Mouse (Mus musculus) kidney, postnatal 0 days (tissue): ENCODE results near the gene Pih1d1. TPM values are rescaled to one million over a fixed set of nuclear protein-coding genes. Genes with fewer than 3 reads are reported as not detected.

Experiments
- ATAC-seq: fragments of 200-750 bp; cut with Nextera tagmentation; replicated peaks from 2 replicates; pipeline ENCODE4 v1.8.0; 2017; ENCODE audit warnings: low read depth, moderate number of reproducible peaks, moderate TSS enrichment, moderate library complexity; ENCODE audit not compliant: low FRiP score
- DNase-seq: peaks from one replicate; pipeline ENCODE4 v3.0.0-alpha.2; 2016; ENCODE audit warnings: low spot score
- H3K27ac ChIP-seq: fragments of 300-500 bp; sonication (generic); 2 replicates; pipeline ENCODE4 v1.5.1; 2014; ENCODE audit warnings: mild to moderate bottlenecking
- H3K27me3 ChIP-seq: fragments of 300-500 bp; sonication (generic); 2 replicates; pipeline ENCODE4 v1.6.1; 2014; ENCODE audit warnings: low read length, mixed read lengths; ENCODE audit not compliant: insufficient read depth
- H3K36me3 ChIP-seq: fragments of 300-500 bp; sonication (generic); 2 replicates; pipeline ENCODE4 v1.6.1; 2014; ENCODE audit warnings: low read length, mixed read lengths; ENCODE audit not compliant: insufficient read depth
- H3K4me1 ChIP-seq: fragments of 300-500 bp; sonication (generic); replicated peaks from 2 replicates; pipeline ENCODE4 v1.6.1; 2014; ENCODE audit warnings: antibody characterized with exemption, low read length, mixed read lengths; ENCODE audit not compliant: insufficient read depth
- H3K4me2 ChIP-seq: fragments of 300-500 bp; sonication (generic); 2 replicates; pipeline ENCODE4 v1.6.1; 2014; ENCODE audit warnings: mild to moderate bottlenecking, low read length, moderate library complexity, mixed read lengths
- H3K4me3 ChIP-seq: fragments of 300-500 bp; sonication (generic); replicated peaks from 2 replicates; pipeline ENCODE4 v1.5.1; 2014; ENCODE audit warnings: low read depth, low read length
- H3K9ac ChIP-seq: fragments of 300-500 bp; sonication (generic); 2 replicates; pipeline ENCODE4 v1.6.1; 2014; ENCODE audit warnings: low read depth, low read length
- H3K9me3 ChIP-seq: fragments of 300-500 bp; sonication (generic); replicated peaks from 2 replicates; pipeline ENCODE4 v1.6.1; 2016; ENCODE audit warnings: low read length, inconsistent platforms, mixed read lengths
- CTCF ChIP-seq: IDR thresholded peaks from 2 replicates; pipeline ENCODE4 v1.5.1; 2016; ENCODE audit warnings: antibody characterized with exemption, low read depth, mild to moderate bottlenecking, moderate library complexity
- WGBS: fragments of 180-500 bp; shearing (Covaris S2); extraction: QIAGEN DNeasy Blood & Tissue Kit; methylation state at CpG from one replicate; pipeline ENCODE4 v1.1.7; 2014; 5-methylcytosine and 5-hydroxymethylcytosine counted together
- polyA plus RNA-seq: library from polyadenylated mRNA; unstranded; fragments of >200 nt; fragmentation: Nextera tagmentation; extraction: Ambion mirVana; gene quantifications from 2 replicates; pipeline ENCODE4 v1.2.1, GENCODE M21; 2015

Gene Pih1d1
- polyA plus RNA-seq, 1 experiment from 2014 or later = 81.3 TPM

DNA sequence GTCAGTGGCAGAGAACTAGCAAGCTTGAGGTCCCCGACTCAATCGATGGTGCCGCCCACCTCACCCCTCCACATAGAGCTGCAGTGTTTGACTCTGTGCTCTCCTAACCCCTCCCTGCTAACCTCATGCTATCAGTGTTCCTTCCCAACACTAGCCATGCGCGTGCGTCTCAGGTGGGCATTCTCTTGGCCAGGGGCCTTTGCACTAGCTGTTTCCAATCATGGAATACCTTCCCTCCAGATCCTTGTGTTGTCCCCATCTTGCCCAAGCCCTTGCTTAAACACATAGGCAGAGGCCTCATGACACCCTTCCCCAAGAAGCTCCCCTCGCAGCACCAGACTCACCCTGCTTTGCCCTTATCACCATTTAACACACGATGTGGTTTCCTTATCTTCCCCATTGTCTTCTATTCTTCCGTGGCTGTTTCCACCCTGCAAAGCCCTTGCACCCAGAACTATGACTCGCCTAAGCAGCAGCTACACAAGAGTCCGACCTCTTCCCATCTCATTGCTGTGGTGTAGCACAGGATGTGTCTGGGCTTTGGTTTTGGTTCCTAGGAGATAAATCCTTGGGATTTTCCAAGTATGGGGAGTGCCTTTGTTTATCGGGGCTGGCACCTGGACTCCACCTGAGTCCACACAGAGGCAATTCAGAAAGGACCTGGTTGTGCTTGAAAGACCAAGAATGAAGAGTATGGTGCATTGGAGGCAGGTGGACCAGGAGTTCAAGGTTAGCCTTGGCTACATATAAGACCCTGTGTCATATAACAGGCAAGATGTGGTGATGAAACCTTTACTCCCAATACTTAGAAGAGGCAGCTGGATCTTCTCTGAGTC lies 16.7 kb upstream of the Pih1d1 start:
- H3K27me3 ChIP-seq = no peaks in the 10 kb centered on the region
- H3K4me1 ChIP-seq = peaks cover 9% of the 10 kb centered on the region; the same call in 1 of the 2 replicates
- DNase-seq (no peak), ATAC-seq (no peak)
- H3K27ac ChIP-seq = no peak overlapping the region
- 78% methylated on average over 12 of the region's 12 CpGs for WGBS
- no peak for TF ChIP-seq CTCF
- H3K4me3 ChIP-seq = no peak overlapping the region
- no peaks in the 10 kb centered on the region for H3K9me3 ChIP-seq
- no peaks in the 10 kb centered on the region for H3K36me3 ChIP-seq
- no peak overlapping the region for H3K4me2 ChIP-seq
- H3K9ac ChIP-seq = no peak overlapping the region

GRCm38 (mm10) chr7:45138403-45138802 lies 15.7 kb upstream of the Pih1d1 start:
- Histone ChIP-seq H3K4me1 (peaks cover 9% of the 10 kb centered on the region; the same call in 1 of the 2 replicates), H3K9me3 (no peaks in the 10 kb centered on the region), H3K4me2 (no peak overlapping the region), H3K27me3 (no peaks in the 10 kb centered on the region), H3K4me3 (no peak overlapping the region), H3K9ac (no peak overlapping the region; the same call in 1 of the 2 replicates), H3K36me3 (peaks cover 8% of the 10 kb centered on the region; the same call in 1 of the 2 replicates), H3K27ac (no peak overlapping the region)
- no peak for TF ChIP-seq CTCF
- ATAC-seq = no peak
- WGBS = 70% methylated on average over 1 of the region's 1 CpGs
- DNase-seq = no peak

- H3K27me3 ChIP-seq = no peaks in the 10 kb centered on the region
- ATAC-seq (no peak), DNase-seq (no peak)
- no peak for TF ChIP-seq CTCF
- H3K9me3 ChIP-seq = no peaks in the 10 kb centered on the region
- H3K4me2 ChIP-seq = no peak overlapping the region
- no peak overlapping the region for H3K4me3 ChIP-seq
- H3K9ac ChIP-seq = no peak overlapping the region
- peaks cover 22% of the 10 kb centered on the region for H3K36me3 ChIP-seq
- no peak overlapping the region for H3K27ac ChIP-seq
- WGBS = 71% methylated on average over 8 of the region's 8 CpGs
- H3K4me1 ChIP-seq = 0 out of 2 replicates have a peak, but pooled peaks cover 3% of the 10 kb centered on the region
These were observed 14.0 kb upstream of the Pih1d1 start for GRCm38 (mm10) chr7:45139904-45140723.

GRCm38 (mm10) chr7:45141319-45141718 lies 12.8 kb upstream of the Pih1d1 start:
- H3K27ac ChIP-seq = no peak overlapping the region
- DNase-seq = no peak
- H3K9ac ChIP-seq = no peak overlapping the region
- no peak for ATAC-seq
- peaks cover 32% of the 10 kb centered on the region for H3K36me3 ChIP-seq
- H3K4me2 ChIP-seq = no peak overlapping the region
- no peaks in the 10 kb centered on the region for H3K4me1 ChIP-seq
- H3K4me3 ChIP-seq = no peak overlapping the region
- no peaks in the 10 kb centered on the region for H3K9me3 ChIP-seq
- TF ChIP-seq CTCF = no peak
- no peaks in the 10 kb centered on the region for H3K27me3 ChIP-seq
- 86% methylated on average over 3 of the region's 3 CpGs for WGBS

GRCm38 (mm10) chr7:45141914-45142313 lies 12.2 kb upstream of the Pih1d1 start:
- ATAC-seq (no peak), DNase-seq (no peak)
- WGBS = 93% methylated on average over 5 of the region's 5 CpGs
- H3K4me2 ChIP-seq = no peak overlapping the region
- no peak overlapping the region for H3K27ac ChIP-seq
- no peaks in the 10 kb centered on the region for H3K4me1 ChIP-seq
- TF ChIP-seq CTCF = no peak
- H3K4me3 ChIP-seq = no peak overlapping the region
- H3K36me3 ChIP-seq = peaks cover 35% of the 10 kb centered on the region
- H3K9ac ChIP-seq = no peak overlapping the region
- H3K9me3 ChIP-seq = no peaks in the 10 kb centered on the region
- H3K27me3 ChIP-seq = no peaks in the 10 kb centered on the region
